Mouse (Mus musculus) intestine, embryonic 14.5 days (tissue): Measurements from ENCODE around the gene Rab10. TPM values are rescaled to one million over a fixed set of nuclear protein-coding genes. Genes with fewer than 3 reads are reported as not detected.
A peak's percentile ranks its signal among the peaks of the same experiment; 100 is the strongest.
"Not testable (repeated sequence)": the region's sequence is repeated elsewhere in the genome, so short reads cannot be mapped to it uniquely, and the experiment has no call there.

Experiments
- ATAC-seq: fragments of 200-750 bp; cut with Nextera tagmentation; replicated peaks from 2 replicates; pipeline ENCODE4 v1.8.0; 2017; ENCODE audit warnings: low read depth, moderate number of reproducible peaks, moderate TSS enrichment, moderate library complexity; ENCODE audit not compliant: low FRiP score, low TSS enrichment
- DNase-seq: peaks from one replicate; pipeline ENCODE4 v3.0.0-alpha.2; 2018; ENCODE audit warnings: low spot score
- H3K27ac ChIP-seq: fragments of 300-500 bp; sonication (generic); 2 replicates; pipeline ENCODE4 v1.5.1; 2014; ENCODE audit warnings: low read depth, mild to moderate bottlenecking, control low read depth
- H3K27me3 ChIP-seq: fragments of 300-500 bp; sonication (generic); replicated peaks from 2 replicates; pipeline ENCODE4 v1.6.1; 2014; ENCODE audit warnings: low read length, control low read depth; ENCODE audit not compliant: control insufficient read depth, insufficient read depth
- H3K36me3 ChIP-seq: fragments of 300-500 bp; sonication (generic); 2 replicates; pipeline ENCODE4 v1.6.1; 2014; ENCODE audit warnings: low read length, control low read depth; ENCODE audit not compliant: control insufficient read depth, insufficient read depth
- H3K4me1 ChIP-seq: fragments of 300-500 bp; sonication (generic); replicated peaks from 2 replicates; pipeline ENCODE4 v1.6.1; 2014; ENCODE audit warnings: low read length, control low read depth, mixed read lengths; ENCODE audit not compliant: control insufficient read depth, insufficient read depth
- H3K4me2 ChIP-seq: fragments of 300-500 bp; sonication (generic); 2 replicates; pipeline ENCODE4 v1.6.1; 2014; ENCODE audit warnings: low read length
- H3K4me3 ChIP-seq: fragments of 300-500 bp; sonication (generic); 2 replicates; pipeline ENCODE4 v1.5.1; 2014; ENCODE audit warnings: low read depth, low read length, control low read depth, mixed read lengths
- H3K9ac ChIP-seq: fragments of 300-500 bp; sonication (generic); 2 replicates; pipeline ENCODE4 v1.6.1; 2014; ENCODE audit warnings: mild to moderate bottlenecking, low read length
- H3K9me3 ChIP-seq: fragments of 300-500 bp; sonication (generic); 2 replicates; pipeline ENCODE4 v1.6.1; 2016; ENCODE audit warnings: low read length, control low read depth; ENCODE audit not compliant: control insufficient read depth
- WGBS: fragments of 180-500 bp; shearing (Covaris S2); extraction: QIAGEN DNeasy Blood & Tissue Kit; methylation state at CpG from one replicate; pipeline ENCODE4 v1.1.7; 2014; 5-methylcytosine and 5-hydroxymethylcytosine counted together
- polyA plus RNA-seq: library from polyadenylated mRNA; unstranded; fragments of >200 nt; fragmentation: Nextera tagmentation; extraction: Ambion mirVana; gene quantifications from 2 replicates; pipeline ENCODE4 v1.2.1, GENCODE M21; 2014

Rab10 gene
- polyA plus RNA-seq, 1 experiment from 2014 or later = 76.3 TPM

DNA sequence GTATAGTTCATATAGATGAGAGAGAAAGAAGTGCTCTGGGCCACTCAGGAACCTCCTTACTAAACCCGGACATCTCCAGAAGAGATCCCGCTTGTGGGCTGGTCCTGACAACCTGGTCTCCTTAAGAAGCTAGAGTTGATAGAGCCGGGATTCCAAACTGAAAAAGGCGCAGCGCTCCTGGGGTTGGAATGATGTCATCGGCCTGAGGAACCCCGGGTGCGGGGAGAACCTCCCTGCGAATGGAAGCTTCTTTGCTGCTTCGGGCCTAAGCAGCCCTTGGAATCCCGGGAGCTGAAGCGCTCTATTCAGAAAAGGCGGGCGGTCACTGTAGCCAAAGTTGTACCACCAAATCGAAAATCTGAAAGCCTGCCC lies 538 bp upstream of the Rab10 start:
- H3K9me3 ChIP-seq = no peaks in the 10 kb centered on the region
- H3K4me1 ChIP-seq = peaks cover 9% of the 10 kb centered on the region
- DNase-seq (no peak), ATAC-seq (no peak; the same call in none of the 2 replicates)
- peak overlapping the region; percentile 51 for H3K9ac ChIP-seq
- H3K36me3 ChIP-seq = no peaks in the 10 kb centered on the region
- no peaks in the 10 kb centered on the region for H3K27me3 ChIP-seq
- WGBS = 3% methylated on average over 15 of the region's 15 CpGs
- H3K4me3 ChIP-seq = peak overlapping the region; percentile 93
- H3K27ac ChIP-seq = peak overlapping the region; percentile 96
- H3K4me2 ChIP-seq = peak overlapping the region; percentile 80

- H3K4me3 ChIP-seq = peak overlapping the region; percentile 93
- H3K27ac ChIP-seq = peak overlapping the region; percentile 96
- no peaks in the 10 kb centered on the region for H3K27me3 ChIP-seq
- no peaks in the 10 kb centered on the region for H3K36me3 ChIP-seq
- H3K4me1 ChIP-seq = peaks cover 9% of the 10 kb centered on the region
- peak overlapping the region; percentile 83 for H3K9ac ChIP-seq
- H3K9me3 ChIP-seq = no peaks in the 10 kb centered on the region
- DNase-seq = no peak
- 2% methylated on average over 19 of the region's 19 CpGs for WGBS
- ATAC-seq = no peak
- peak overlapping the region; percentile 92 for H3K4me2 ChIP-seq
Measured at GRCm38 (mm10) chr12:3308541-3309241, 1.1 kb downstream of the Rab10 start.

- H3K9me3 ChIP-seq = no peaks in the 10 kb centered on the region
- H3K27me3 ChIP-seq = no peaks in the 10 kb centered on the region
- no peaks in the 10 kb centered on the region for H3K36me3 ChIP-seq
- H3K4me3 ChIP-seq = peak overlapping the region; percentile 93
- H3K27ac ChIP-seq = no peak overlapping the region
- 30% methylated on average over 6 of the region's 6 CpGs for WGBS
- H3K9ac ChIP-seq = peak overlapping the region; percentile 83
- ATAC-seq (no peak), DNase-seq (no peak)
- peaks cover 9% of the 10 kb centered on the region for H3K4me1 ChIP-seq
- H3K4me2 ChIP-seq = peak overlapping the region; percentile 92
Measured at GRCm38 (mm10) chr12:3307587-3307986, 2.2 kb downstream of the Rab10 start.

DNA sequence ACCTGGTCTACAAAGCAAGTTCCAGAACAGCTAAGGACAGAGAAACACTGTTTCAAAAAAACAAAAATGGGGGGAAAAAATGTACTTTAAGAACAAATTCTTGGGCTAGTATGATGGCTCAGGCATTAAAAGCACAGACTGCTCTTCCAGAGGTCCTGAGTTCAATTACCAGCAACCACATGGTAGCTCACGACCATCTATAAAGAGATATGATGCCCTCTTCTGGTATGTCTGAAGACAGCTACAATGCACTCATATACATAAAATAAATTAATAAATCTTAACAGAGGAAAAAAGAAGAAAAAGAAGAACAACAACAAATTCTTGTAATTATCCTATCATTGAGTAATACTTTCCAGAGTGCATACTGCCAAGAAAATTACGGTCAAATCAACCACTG lies 4.5 kb downstream of the Rab10 start:
- H3K9ac ChIP-seq = no peak overlapping the region
- ATAC-seq = no peak
- no peak overlapping the region for H3K4me2 ChIP-seq
- H3K27ac ChIP-seq = no peak overlapping the region
- H3K27me3 ChIP-seq = no peaks in the 10 kb centered on the region
- peaks cover 9% of the 10 kb centered on the region for H3K4me1 ChIP-seq
- WGBS = 87% methylated on average over 2 of the region's 2 CpGs
- no peak overlapping the region for H3K4me3 ChIP-seq
- H3K36me3 ChIP-seq = no peaks in the 10 kb centered on the region
- no peaks in the 10 kb centered on the region for H3K9me3 ChIP-seq
- no peak for DNase-seq

- H3K36me3 ChIP-seq, H3K9me3 ChIP-seq, H3K4me3 ChIP-seq, H3K4me1 ChIP-seq, H3K27me3 ChIP-seq, ATAC-seq, H3K4me2 ChIP-seq, H3K9ac ChIP-seq, DNase-seq, H3K27ac ChIP-seq: not testable (repeated sequence)
- 91% methylated on average over 6 of the region's 6 CpGs for WGBS
Measured at GRCm38 (mm10) chr12:3297622-3298021, 12.1 kb downstream of the Rab10 start.

DNA sequence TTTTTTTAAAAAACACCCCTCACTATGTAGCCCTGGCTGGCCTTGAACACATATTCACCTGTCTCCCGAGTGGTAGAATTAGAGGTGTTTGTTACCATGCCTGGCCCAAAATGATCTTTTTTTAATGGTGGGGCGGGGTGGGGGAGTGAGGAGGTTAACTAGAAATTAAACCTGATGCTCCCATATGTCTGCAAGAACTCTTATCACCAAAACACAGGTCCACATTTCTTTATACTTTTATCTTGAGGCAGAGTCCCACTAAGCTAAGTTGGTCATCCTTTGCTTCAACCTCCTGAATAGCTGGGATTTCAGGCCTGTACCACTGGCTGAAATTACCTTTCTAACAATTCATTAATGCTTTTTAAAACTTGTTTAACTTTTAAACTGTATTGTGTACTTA lies 13.7 kb downstream of the Rab10 start:
- 88% methylated on average over 2 of the region's 2 CpGs for WGBS
- DNase-seq = no peak
- ATAC-seq = no peak

DNA sequence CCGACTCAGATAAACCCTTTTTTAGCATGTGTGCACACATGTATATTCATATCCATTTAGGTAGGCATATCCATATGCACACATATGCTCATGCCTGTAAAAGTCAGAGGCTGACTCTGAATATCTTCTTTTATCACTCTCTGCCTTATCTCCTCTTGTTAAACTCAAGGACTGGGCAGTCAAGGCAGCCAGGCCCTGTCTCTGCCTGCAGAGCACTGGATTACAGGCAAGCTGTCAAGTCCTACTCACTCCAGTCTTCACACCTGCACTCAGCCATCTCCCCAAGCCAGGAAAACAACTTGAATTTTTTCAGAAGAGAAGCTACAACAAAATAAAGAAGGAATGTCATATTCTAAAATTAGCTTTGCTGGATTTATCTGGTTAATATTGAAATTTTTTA lies 17.9 kb downstream of the Rab10 start:
- Histone ChIP-seq H3K4me3 (no peak overlapping the region), H3K27ac (no peak overlapping the region), H3K4me2 (no peak overlapping the region), H3K27me3 (no peaks in the 10 kb centered on the region), H3K9me3 (no peaks in the 10 kb centered on the region), H3K9ac (no peak overlapping the region), H3K4me1 (no peaks in the 10 kb centered on the region), H3K36me3 (peaks cover 8% of the 10 kb centered on the region)
- ATAC-seq (no peak), DNase-seq (no peak)
- 100% methylated on average over 1 of the region's 1 CpGs for WGBS

More for the DNA sequence above, 13.7 kb downstream of the Rab10 start:
- H3K36me3 ChIP-seq = peaks cover 5% of the 10 kb centered on the region
- no peak overlapping the region for H3K27ac ChIP-seq
- no peak overlapping the region for H3K4me3 ChIP-seq
- H3K9me3 ChIP-seq = peaks cover 6% of the 10 kb centered on the region; the same call in 1 of the 2 replicates
- H3K4me1 ChIP-seq = no peaks in the 10 kb centered on the region
- H3K9ac ChIP-seq = no peak overlapping the region
- no peak overlapping the region for H3K4me2 ChIP-seq
- no peaks in the 10 kb centered on the region for H3K27me3 ChIP-seq

- Histone ChIP-seq H3K27me3 (no peaks in the 10 kb centered on the region), H3K27ac (no peak overlapping the region), H3K4me1 (no peaks in the 10 kb centered on the region), H3K9me3 (no peaks in the 10 kb centered on the region), H3K9ac (no peak overlapping the region), H3K36me3 (peaks cover 8% of the 10 kb centered on the region), H3K4me2 (no peak overlapping the region), H3K4me3 (no peak overlapping the region)
- ATAC-seq (no peak), DNase-seq (no peak)
- WGBS = 92% methylated on average over 4 of the region's 4 CpGs
Measured at GRCm38 (mm10) chr12:3291038-3291437, 18.7 kb downstream of the Rab10 start.

DNA sequence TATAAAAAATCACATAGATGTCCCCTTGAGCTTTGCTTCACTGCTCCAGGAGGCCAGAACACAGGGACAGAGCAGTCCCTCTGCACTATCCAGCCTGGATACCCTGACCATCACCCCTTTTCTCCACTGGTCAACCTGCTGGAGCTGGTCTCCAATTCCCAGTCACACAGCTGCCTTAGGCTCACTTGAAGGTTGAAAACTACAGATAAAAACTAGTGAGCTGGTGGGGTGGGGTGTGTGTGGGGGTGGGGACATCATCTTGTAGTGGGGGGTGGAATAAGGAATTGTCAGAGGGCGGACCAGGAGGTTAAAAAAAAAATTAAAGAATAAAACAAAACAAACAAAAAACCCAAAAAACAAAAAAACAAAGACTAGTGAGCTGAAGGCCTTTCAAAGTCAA lies 21.3 kb downstream of the Rab10 start:
- Histone ChIP-seq H3K36me3 (peaks cover 8% of the 10 kb centered on the region), H3K27me3 (no peaks in the 10 kb centered on the region), H3K4me3 (no peak overlapping the region), H3K9me3 (no peaks in the 10 kb centered on the region), H3K4me1 (no peaks in the 10 kb centered on the region), H3K27ac (no peak overlapping the region), H3K9ac (no peak overlapping the region), H3K4me2 (no peak overlapping the region)
- WGBS = 87% methylated on average over 1 of the region's 1 CpGs
- no peak for DNase-seq
- ATAC-seq = no peak
